Mouse (Mus musculus): ENCODE measurements around the gene Mfsd4b4. TPM values are rescaled to one million over a fixed set of nuclear protein-coding genes. Genes with fewer than 3 reads are reported as not detected.
"Not testable (repeated sequence)": the region's sequence is repeated elsewhere in the genome, so short reads cannot be mapped to it uniquely, and the experiment has no call there.

The Mfsd4b4 gene
- 4.6 and 5.3 TPM in 2 replicates for polyA plus RNA-seq (2015; fragmentation: Nextera tagmentation; extraction: Ambion mirVana)

GRCm38 (mm10) chr10:39898874-39899371 is at the start of gene Mfsd4b4:
Gene Mfsd4b4 (minus strand): TSS chr10:39899238.
- H3K27ac ChIP-seq, result peak within 1 kb of the TSS; percentile 85
- peak within 1 kb of the TSS; percentile 77 for H3K4me2 ChIP-seq (ENCODE audit: low read length)
- DNase-seq (ENCODE audit: low spot score), result peak; percentile 95
- 1% methylated on average over 41 of the region's 41 CpGs for WGBS
- peak; percentile 99 for ATAC-seq (replicated peaks; ENCODE audit: low FRiP score, low read depth)
- H3K9ac ChIP-seq (ENCODE audit: low read depth, low read length), result peak within 1 kb of the TSS; percentile 73
- TF ChIP-seq CTCF (IDR thresholded peaks at IDR 0.05; ENCODE audit: low read depth), result peak; percentile 13; the same call in 1 of the 2 replicates
- H3K36me3 ChIP-seq (ENCODE audit: insufficient read depth, low read length), result no peaks in the 10 kb centered on the region
- H3K9me3 ChIP-seq (replicated peaks; ENCODE audit: low read length), result no peaks in the 10 kb centered on the region
- no peaks in the 10 kb centered on the region for H3K27me3 ChIP-seq (ENCODE audit: insufficient read depth, low read length)
- H3K4me1 ChIP-seq (replicated peaks; ENCODE audit: insufficient read depth, low read length), result peaks cover 3% of the 10 kb centered on the region; the same call in 1 of the 2 replicates
- H3K4me3 ChIP-seq (replicated peaks; ENCODE audit: low read depth, low read length), result peak within 1 kb of the TSS; percentile 65

GRCm38 (mm10) chr10:39947195-39947594 is 48.2 kb upstream of the Mfsd4b4 start:
- H3K27me3 ChIP-seq (ENCODE audit: insufficient read depth, low read length); H3K4me3 ChIP-seq (replicated peaks; ENCODE audit: low read depth, low read length); H3K9ac ChIP-seq (ENCODE audit: low read depth, low read length); H3K36me3 ChIP-seq (ENCODE audit: insufficient read depth, low read length); ATAC-seq (replicated peaks; ENCODE audit: low FRiP score, low read depth); H3K4me1 ChIP-seq (replicated peaks; ENCODE audit: insufficient read depth, low read length); H3K4me2 ChIP-seq (ENCODE audit: low read length); H3K27ac ChIP-seq; DNase-seq (ENCODE audit: low spot score); H3K9me3 ChIP-seq (replicated peaks; ENCODE audit: low read length): not testable (repeated sequence)
- 83% methylated on average over 3 of the region's 3 CpGs for WGBS

DNA sequence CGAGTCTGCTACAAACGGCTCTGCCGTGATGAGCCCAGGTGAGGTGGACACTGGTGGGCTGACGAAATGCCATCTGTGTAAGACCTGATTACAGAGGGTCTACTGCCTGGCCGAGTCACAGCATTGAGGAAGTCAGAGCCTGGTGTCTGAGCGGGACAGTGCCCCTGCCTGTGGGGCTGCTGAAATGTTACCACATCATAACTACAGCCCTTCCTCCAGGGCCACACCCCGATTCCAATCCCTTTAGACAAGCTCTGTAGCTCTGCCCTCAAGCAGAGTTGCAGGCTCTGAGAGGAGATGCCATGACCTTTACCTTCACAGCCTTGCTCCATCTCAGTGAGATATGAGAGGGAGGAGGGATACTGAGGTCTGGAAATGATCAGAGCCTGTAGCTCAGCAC is 37.5 kb upstream of the Mfsd4b4 start:
- Histone ChIP-seq H3K4me2 (ENCODE audit: low read length) (no peak overlapping the region), H3K4me3 (replicated peaks; ENCODE audit: low read depth, low read length) (no peak overlapping the region), H3K27ac (no peak overlapping the region), H3K27me3 (ENCODE audit: insufficient read depth, low read length) (no peaks in the 10 kb centered on the region), H3K36me3 (ENCODE audit: insufficient read depth, low read length) (no peaks in the 10 kb centered on the region), H3K9me3 (replicated peaks; ENCODE audit: low read length) (no peaks in the 10 kb centered on the region), H3K9ac (ENCODE audit: low read depth, low read length) (no peak overlapping the region), H3K4me1 (replicated peaks; ENCODE audit: insufficient read depth, low read length) (no peaks in the 10 kb centered on the region)
- DNase-seq (ENCODE audit: low spot score) (no peak), ATAC-seq (replicated peaks; ENCODE audit: low FRiP score, low read depth) (no peak)
- WGBS, result 77% methylated on average over 7 of the region's 7 CpGs
- TF ChIP-seq CTCF (IDR thresholded peaks at IDR 0.05; ENCODE audit: low read depth), result no peak

GRCm38 (mm10) chr10:39926616-39927139 is 27.6 kb upstream of the Mfsd4b4 start, which contains the start of gene Mfsd4b2:
Gene Mfsd4b2 (minus strand): TSS chr10:39926923.
- DNase-seq (ENCODE audit: low spot score) (peak; percentile 62), ATAC-seq (replicated peaks; ENCODE audit: low FRiP score, low read depth) (no peak)
- H3K9ac ChIP-seq (ENCODE audit: low read depth, low read length), result peak within 1 kb of the TSS; percentile 51
- 0 out of 2 replicates have a peak, but pooled peaks cover 4% of the 10 kb centered on the region for H3K4me1 ChIP-seq (replicated peaks; ENCODE audit: insufficient read depth, low read length)
- TF ChIP-seq CTCF (IDR thresholded peaks at IDR 0.05; ENCODE audit: low read depth), result peak; percentile 37; the same call in 1 of the 2 replicates
- H3K27me3 ChIP-seq (ENCODE audit: insufficient read depth, low read length), result no peaks in the 10 kb centered on the region
- no peaks in the 10 kb centered on the region for H3K36me3 ChIP-seq (ENCODE audit: insufficient read depth, low read length)
- WGBS, result under 1% methylated on average over 36 of the region's 41 CpGs
- peak within 1 kb of the TSS; percentile 34 for H3K4me3 ChIP-seq (replicated peaks; ENCODE audit: low read depth, low read length)
- peak within 1 kb of the TSS; percentile 83 for H3K4me2 ChIP-seq (ENCODE audit: low read length)
- H3K9me3 ChIP-seq (replicated peaks; ENCODE audit: low read length), result no peaks in the 10 kb centered on the region
- no peak within 1 kb of the TSS for H3K27ac ChIP-seq

- not testable (repeated sequence) for H3K4me2 ChIP-seq (ENCODE audit: low read length); H3K4me1 ChIP-seq (replicated peaks; ENCODE audit: insufficient read depth, low read length); H3K9me3 ChIP-seq (replicated peaks; ENCODE audit: low read length); ATAC-seq (replicated peaks; ENCODE audit: low FRiP score, low read depth); H3K36me3 ChIP-seq (ENCODE audit: insufficient read depth, low read length); H3K27ac ChIP-seq; H3K4me3 ChIP-seq (replicated peaks; ENCODE audit: low read depth, low read length); DNase-seq (ENCODE audit: low spot score); H3K27me3 ChIP-seq (ENCODE audit: insufficient read depth, low read length); H3K9ac ChIP-seq (ENCODE audit: low read depth, low read length)
- WGBS, result 68% methylated on average over 8 of the region's 8 CpGs
These were observed 25.5 kb upstream of the Mfsd4b4 start for GRCm38 (mm10) chr10:39924556-39924955.

GRCm38 (mm10) chr10:39912616-39913015 is 13.6 kb upstream of the Mfsd4b4 start:
- Histone ChIP-seq H3K27ac (no peak overlapping the region), H3K27me3 (ENCODE audit: insufficient read depth, low read length) (no peaks in the 10 kb centered on the region), H3K4me2 (ENCODE audit: low read length) (no peak overlapping the region), H3K9ac (ENCODE audit: low read depth, low read length) (no peak overlapping the region), H3K9me3 (replicated peaks; ENCODE audit: low read length) (no peaks in the 10 kb centered on the region), H3K36me3 (ENCODE audit: insufficient read depth, low read length) (no peaks in the 10 kb centered on the region), H3K4me1 (replicated peaks; ENCODE audit: insufficient read depth, low read length) (0 out of 2 replicates have a peak, but pooled peaks cover 3% of the 10 kb centered on the region), H3K4me3 (replicated peaks; ENCODE audit: low read depth, low read length) (no peak overlapping the region)
- TF ChIP-seq CTCF (IDR thresholded peaks at IDR 0.05; ENCODE audit: low read depth), result no peak
- no peak for DNase-seq (ENCODE audit: low spot score)
- no peak for ATAC-seq (replicated peaks; ENCODE audit: low FRiP score, low read depth)
